Mouse (Mus musculus) embryonic stem cell, embryonic (primary cell): Measurements from ENCODE around the gene Suclg1.

Experiments used
- CTCF ChIA-PET, 4 experiments: fragments of 300-600 bp in 2 of 4; fragments of 350-600 bp in 2 of 4; sonication (Branson Sonifier 250); formaldehyde crosslinking; loops; one replicate each; lab custom pipeline; 2022; ENCODE audit warnings: inconsistent platforms in 2 of 4; lab: Charles Lee
- POLR2A ChIA-PET, 4 experiments: fragments of 300-600 bp in 2 of 4; fragments of 350-600 bp in 2 of 4; sonication (Branson Sonifier 250); formaldehyde crosslinking; loops; one replicate each; lab custom pipeline; 2022; ENCODE audit warnings: antibody characterized with exemption in 4 of 4, inconsistent platforms in 1 of 4; lab: Charles Lee

The Suclg1 gene

GRCm38 (mm10) chr6:73248237-73249048 is at the start of gene Suclg1:
Gene Suclg1 (plus strand): TSS chr6:73248382.
- POLR2A ChIA-PET: interaction anchor here in 2 of 4 experiments (0.6 to 3.9 kb wide), 6 partner anchors 9 to 125 kb away, joined by 3 to 18 read pairs (median 3); no protein-coding TSS in a partner anchor
- CTCF ChIA-PET: interaction anchor here in 1 of 4 experiments (0.9 to 1.0 kb wide), 2 partner anchors 13 to 62 kb away, joined by 3 to 4 read pairs; no protein-coding TSS in a partner anchor

GRCm38 (mm10) chr6:73203724-73204123 is 44.5 kb upstream of the Suclg1 start:
- POLR2A ChIA-PET: interaction anchor here in 1 of 4 experiments (0.6 kb wide), 1 partner anchor 13 kb away, joined by 5 read pairs; no protein-coding TSS in a partner anchor
- CTCF ChIA-PET: interaction anchor here in 1 of 4 experiments (1.1 to 1.5 kb wide), 4 partner anchors 29 to 263 kb away, joined by 3 to 6 read pairs (median 4); no protein-coding TSS in a partner anchor

GRCm38 (mm10) chr6:73204937-73205336 is 43.2 kb upstream of the Suclg1 start:
- ChIA-PET CTCF (interaction anchor here in 2 of 4 experiments (0.8 to 1.5 kb wide), 7 partner anchors 11 to 266 kb away, joined by 3 to 6 read pairs (median 4); no protein-coding TSS in a partner anchor), POLR2A (interaction anchor here in 1 of 4 experiments (0.6 kb wide), 1 partner anchor 57 kb away, joined by 3 read pairs; no protein-coding TSS in a partner anchor)

GRCm38 (mm10) chr6:73209598-73209997 is 38.6 kb upstream of the Suclg1 start:
- ChIA-PET POLR2A (interaction anchor here in 2 of 4 experiments (0.7 to 0.8 kb wide), 2 partner anchors 23 to 365 kb away, joined by 3 read pairs; no protein-coding TSS in a partner anchor), CTCF (no interaction called here)

- CTCF ChIA-PET: interaction anchor here in 1 of 4 experiments (0.6 kb wide), 1 partner anchor 91 kb away, joined by 3 read pairs; no protein-coding TSS in a partner anchor
These were observed 37.7 kb upstream of the Suclg1 start for GRCm38 (mm10) chr6:73210445-73210972.

GRCm38 (mm10) chr6:73211036-73211435 is 37.1 kb upstream of the Suclg1 start:
- CTCF ChIA-PET: no interaction called here
- POLR2A ChIA-PET: interaction anchor here in 2 of 4 experiments (0.8 to 2.4 kb wide), 3 partner anchors 9 to 429 kb away, joined by 3 to 8 read pairs (median 7); partner anchors contain the start of gene Dnah6 (in 1 of the 2)

More at GRCm38 (mm10) chr6:73210445-73210972, 37.7 kb upstream of the Suclg1 start:
- POLR2A ChIA-PET: interaction anchor here in 2 of 4 experiments (0.8 to 2.4 kb wide), 4 partner anchors 10 to 428 kb away, joined by 3 to 8 read pairs (median 5); partner anchors contain the start of gene Dnah6 (in 1 of the 2)

- POLR2A ChIA-PET: interaction anchor here in 1 of 4 experiments (1.0 to 2.4 kb wide), 2 partner anchors 9 to 17 kb away, joined by 3 to 8 read pairs; partner anchors contain the start of gene Dnah6
- CTCF ChIA-PET: no interaction called here
These were observed 36.6 kb upstream of the Suclg1 start for GRCm38 (mm10) chr6:73211602-73212001.

- ChIA-PET CTCF (interaction anchor here in 1 of 4 experiments (0.6 to 1.9 kb wide), 5 partner anchors 11 to 686 kb away, joined by 3 to 14 read pairs (median 3); no protein-coding TSS in a partner anchor), POLR2A (interaction anchor here in 3 of 4 experiments (1.1 to 2.5 kb wide), 8 partner anchors 10 to 321 kb away, joined by 3 to 12 read pairs (median 6); partner anchors contain the start of gene Tmsb10 (in 1 of the 3))
These were observed 26.8 kb upstream of the Suclg1 start, which contains the start of gene Dnah6 for GRCm38 (mm10) chr6:73221189-73221957. Gene Dnah6 (minus strand): TSS chr6:73221651.

- CTCF ChIA-PET: interaction anchor here in 2 of 4 experiments (0.6 to 1.9 kb wide), 6 partner anchors 10 to 687 kb away, joined by 3 to 14 read pairs (median 4); no protein-coding TSS in a partner anchor
- POLR2A ChIA-PET: interaction anchor here in 3 of 4 experiments (1.1 to 2.5 kb wide), 9 partner anchors 9 to 321 kb away, joined by 3 to 12 read pairs (median 6); partner anchors contain the start of gene Tmsb10 (in 1 of the 3)
These were observed 26.0 kb upstream of the Suclg1 start for GRCm38 (mm10) chr6:73221958-73222735.

GRCm38 (mm10) chr6:73222841-73223526 is 25.2 kb upstream of the Suclg1 start:
- ChIA-PET CTCF (interaction anchor here in 3 of 4 experiments (0.6 to 1.9 kb wide), 4 partner anchors 9 to 111 kb away, joined by 3 to 14 read pairs (median 6); no protein-coding TSS in a partner anchor), POLR2A (interaction anchor here in 1 of 4 experiments (0.9 to 1.4 kb wide), 2 partner anchors 26 to 266 kb away, joined by 4 to 8 read pairs; no protein-coding TSS in a partner anchor)

- CTCF ChIA-PET: interaction anchor here in 1 of 4 experiments (0.6 kb wide), 1 partner anchor 34 kb away, joined by 4 read pairs; no protein-coding TSS in a partner anchor
These were observed 20.6 kb upstream of the Suclg1 start for GRCm38 (mm10) chr6:73227376-73228158.

GRCm38 (mm10) chr6:73228408-73228807 is 19.8 kb upstream of the Suclg1 start:
- POLR2A ChIA-PET: interaction anchor here in 1 of 4 experiments (1.0 to 1.1 kb wide), 2 partner anchors 271 to 327 kb away, joined by 4 read pairs; no protein-coding TSS in a partner anchor
- CTCF ChIA-PET: interaction anchor here in 2 of 4 experiments (0.6 to 0.7 kb wide), 2 partner anchors 518 to 564 kb away, joined by 3 to 4 read pairs; no protein-coding TSS in a partner anchor

More at GRCm38 (mm10) chr6:73227376-73228158, 20.6 kb upstream of the Suclg1 start:
- POLR2A ChIA-PET: no interaction called here

- POLR2A ChIA-PET: interaction anchor here in 1 of 4 experiments (1.0 to 1.1 kb wide), 2 partner anchors 272 to 327 kb away, joined by 4 read pairs; no protein-coding TSS in a partner anchor
- CTCF ChIA-PET: interaction anchor here in 2 of 4 experiments (0.6 to 0.7 kb wide), 2 partner anchors 518 to 565 kb away, joined by 3 to 4 read pairs; no protein-coding TSS in a partner anchor
These were observed 19.3 kb upstream of the Suclg1 start for GRCm38 (mm10) chr6:73228881-73229280.

- POLR2A ChIA-PET: interaction anchor here in 2 of 4 experiments (0.5 to 3.0 kb wide), 18 partner anchors 10 to 376 kb away, joined by 3 to 18 read pairs (median 3); partner anchors contain the start of genes Tmsb10 (in 2 of the 2), Dnah6 (in 1 of the 2) and Suclg1 (in 1 of the 2)
- CTCF ChIA-PET: interaction anchor here in 2 of 4 experiments (0.7 to 2.2 kb wide), 4 partner anchors 10 to 697 kb away, joined by 3 to 14 read pairs (median 4); partner anchors contain the start of gene Dnah6 (in 1 of the 2)
These were observed 16.0 kb upstream of the Suclg1 start for GRCm38 (mm10) chr6:73232152-73232584.
